In the genomic region with DNA sequence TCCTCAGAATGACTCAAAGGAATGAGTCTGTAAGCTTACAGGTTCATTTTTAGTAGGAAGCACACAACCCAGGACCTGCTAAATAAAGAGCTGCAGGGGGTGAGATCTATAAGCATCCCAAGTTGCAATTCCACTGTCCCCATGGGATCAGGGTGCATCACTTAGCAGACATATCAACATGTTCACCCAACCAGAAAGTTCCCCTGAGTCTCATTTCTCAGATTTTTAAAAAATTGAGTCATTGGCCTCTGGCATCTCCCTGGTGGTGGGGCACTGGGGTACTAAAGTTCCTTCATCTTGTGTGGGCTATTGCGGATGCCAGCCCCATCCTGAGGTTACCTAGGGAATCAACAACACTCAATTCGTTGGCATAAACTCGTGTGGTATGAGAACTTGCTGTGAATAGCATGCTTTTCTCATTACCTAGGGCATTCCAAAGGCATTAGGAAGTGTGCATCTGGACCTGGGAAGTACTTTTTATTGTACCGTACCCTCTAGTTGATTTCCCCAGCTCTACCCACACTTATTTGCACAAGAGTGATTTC, we compare ENCODE assay signal across 14 mouse cellular contexts.
"Had no signal": no experiment of that assay in that cellular context is flagged by ENCODE, and none has a peak within 500 bp of the region (broad histone marks: within the 10 kb centered on the region; RNA-seq: fewer than 3 reads in every experiment).

No protein-coding gene starts in this region.

- ATAC-seq: midbrain, embryonic 16.5 days had no signal

- H3K4me2 ChIP-seq: lung, embryonic 14.5 days; midbrain, embryonic 12.5 days; neural tube, embryonic 12.5 days had no signal

- H3K4me3 ChIP-seq: midbrain, embryonic 10.5 days; midbrain, embryonic 12.5 days; neural tube, embryonic 12.5 days had no signal

- H3K27me3 ChIP-seq: midbrain, embryonic 12.5 days; neural tube, embryonic 12.5 days had no signal

- H3K36me3 ChIP-seq: midbrain, embryonic 10.5 days; midbrain, embryonic 12.5 days; neural tube, embryonic 12.5 days had no signal

- DNase-seq: lung, adult 18-20 months; lung, embryonic 14.5 days; lung, postnatal 10 days; lung, postnatal 4 days; midbrain, embryonic 14.5 days; right cerebral cortex, postnatal 14 days; spleen, adult 18-20 months; thymus, adult 18-20 months; thymus, postnatal 14 days; thymus, postnatal 36 days had no signal
